Mouse (Mus musculus): Measurements from ENCODE around the gene Tmem262.

DNA sequence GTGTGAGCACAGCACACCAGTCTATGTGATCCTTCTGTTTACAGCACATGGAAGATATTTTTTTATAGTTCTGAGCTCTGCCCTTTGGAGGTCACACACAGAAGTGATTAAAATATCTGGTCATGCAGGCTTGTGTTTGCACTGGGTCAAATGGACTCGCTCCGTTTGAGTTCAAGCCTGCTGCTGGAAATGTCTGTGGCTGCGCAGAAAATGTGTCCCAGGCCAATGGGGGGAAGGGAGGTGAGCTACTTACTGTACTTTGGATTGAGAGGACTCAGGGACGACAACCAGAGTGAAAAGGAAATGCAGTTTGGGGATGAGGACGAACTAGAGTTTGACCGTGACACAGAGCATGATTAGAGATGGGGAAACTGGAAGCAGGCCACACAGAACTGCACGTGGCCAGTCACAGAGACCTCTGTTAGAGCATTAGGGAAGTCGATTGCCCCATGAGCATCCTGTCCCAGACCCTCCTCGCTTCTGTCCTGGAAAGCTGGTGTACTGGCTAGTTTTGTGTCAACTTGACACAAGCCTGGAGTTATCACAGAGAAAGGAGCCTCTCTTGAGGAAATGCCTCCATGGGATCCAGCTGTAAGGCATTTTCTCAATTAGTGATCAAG, 43.8 kb upstream of the Tmem262 start:
- TF ChIP-seq USF1 (IDR thresholded peaks at IDR 0.05; ENCODE audit: low read depth, low read length) (no peak), CTCF (IDR thresholded peaks at IDR 0.05 in 2 of 3, conservative IDR thresholded peaks at IDR 0.05 in 1 of 3; ENCODE audit: control insufficient read depth in 1 of 3, insufficient read depth in 1 of 3, low read depth in 2 of 3, low read length in 3 of 3, poor library complexity in 1 of 3, severe bottlenecking in 1 of 3) (no peak), EP300 (IDR thresholded peaks at IDR 0.05; ENCODE audit: low read depth in 1 of 2, low read length in 2 of 2) (no peak), ETS1 (IDR thresholded peaks at IDR 0.05; ENCODE audit: low read depth, low read length) (no peak), CHD2 (IDR thresholded peaks at IDR 0.05; ENCODE audit: low read length) (no peak), RCOR1 (IDR thresholded peaks at IDR 0.05; ENCODE audit: low read depth, low read length) (no peak), ELF1 (IDR thresholded peaks at IDR 0.05; ENCODE audit: low read depth, low read length) (no peak), POLR2AphosphoS2 (IDR thresholded peaks at IDR 0.05; ENCODE audit: low read length) (no peak), BHLHE40 (IDR thresholded peaks at IDR 0.05; ENCODE audit: borderline replicate concordance, low read depth, low read length) (no peak), MAX (IDR thresholded peaks at IDR 0.05; ENCODE audit: low read length) (no peak)

Measured in MEL (cell line).